Mouse (Mus musculus): ENCODE data around the gene 4931406P16Rik. TPM values are rescaled to one million over a fixed set of nuclear protein-coding genes. Genes with fewer than 3 reads are reported as not detected.
A peak's percentile ranks its signal among the peaks of the same experiment; 100 is the strongest.
"Not testable (repeated sequence)": the region's sequence is repeated elsewhere in the genome, so short reads cannot be mapped to it uniquely, and the experiment has no call there.

The 4931406P16Rik gene
- total RNA-seq, 2 experiments from 2014 or later: 85.5 to 89.9 TPM

DNA sequence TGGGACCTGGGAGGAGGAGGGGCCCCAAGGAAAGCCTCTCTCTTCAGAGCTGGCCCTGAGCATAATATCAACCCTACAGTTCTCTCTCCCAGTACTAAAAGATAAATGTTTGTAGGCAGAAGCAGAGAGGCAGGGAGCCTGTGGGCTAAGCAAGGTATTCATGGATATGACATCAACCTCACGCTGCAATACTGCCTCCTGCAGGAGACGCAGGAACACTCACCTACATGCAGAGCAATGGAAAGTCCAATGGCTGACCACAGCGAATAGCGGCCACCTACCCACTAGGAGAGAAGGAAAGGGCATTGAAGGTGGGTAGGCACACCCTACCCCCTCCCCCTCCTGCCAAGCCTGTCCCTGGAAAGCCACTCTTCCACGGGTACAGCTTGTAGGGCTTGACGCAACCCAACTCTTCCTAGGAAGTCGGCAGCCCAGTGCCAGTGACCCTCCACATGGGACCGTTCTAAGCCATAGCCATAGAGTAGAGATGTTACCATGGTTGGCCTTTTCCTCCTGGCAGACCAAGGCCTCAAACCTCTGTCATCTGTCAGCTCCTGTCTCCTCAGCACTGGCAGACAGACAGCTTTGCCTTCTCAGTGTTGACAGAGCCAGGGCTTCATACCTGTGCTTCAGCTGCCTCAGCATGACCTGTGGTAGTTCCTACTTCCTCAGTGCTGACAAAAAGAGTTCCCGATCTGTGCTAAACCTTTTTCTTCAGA, 105.2 kb downstream of the 4931406P16Rik start:
- no peak for DNase-seq

DNA sequence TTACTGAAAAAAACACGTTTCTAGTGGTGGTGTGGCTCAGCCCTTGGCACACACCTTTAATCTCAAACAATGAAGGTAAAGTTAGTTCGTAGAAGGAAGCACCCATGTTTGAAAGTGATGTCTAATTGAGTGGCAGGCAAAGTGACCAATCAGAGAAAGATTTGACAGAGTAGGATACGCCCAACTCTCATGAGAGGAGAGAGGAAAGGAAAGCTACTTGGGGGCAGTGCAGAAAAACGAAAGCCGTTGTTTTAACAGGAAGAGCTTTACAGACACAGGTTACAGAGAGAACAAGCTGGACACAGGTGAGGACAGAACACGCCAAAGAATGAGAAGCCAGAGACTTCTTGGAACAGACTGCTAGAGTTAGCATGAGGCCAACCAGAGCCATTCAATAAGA, 107.0 kb downstream of the 4931406P16Rik start:
- DNase-seq: no peak

DNA sequence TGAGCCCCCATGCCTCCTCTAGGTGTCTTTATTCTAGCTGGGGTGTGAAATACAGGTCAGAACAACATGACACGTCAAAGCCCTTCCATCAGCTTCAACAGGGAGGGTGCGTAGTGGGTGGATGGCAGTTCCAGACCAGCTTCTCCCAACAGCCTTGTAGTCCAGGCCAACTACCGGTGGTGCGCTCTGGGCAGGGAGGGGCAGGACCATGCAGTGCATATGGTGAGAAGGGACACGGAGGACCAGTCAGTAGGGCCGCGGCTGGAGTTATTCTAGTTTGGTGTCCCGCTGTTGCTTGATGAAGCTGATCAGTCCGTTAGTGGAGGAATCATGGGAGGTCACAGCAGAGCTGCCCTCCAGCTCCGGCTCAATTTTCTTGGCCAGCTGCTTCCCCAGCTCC, 111.2 kb downstream of the 4931406P16Rik start:
- DNase-seq: not testable (repeated sequence)

DNA sequence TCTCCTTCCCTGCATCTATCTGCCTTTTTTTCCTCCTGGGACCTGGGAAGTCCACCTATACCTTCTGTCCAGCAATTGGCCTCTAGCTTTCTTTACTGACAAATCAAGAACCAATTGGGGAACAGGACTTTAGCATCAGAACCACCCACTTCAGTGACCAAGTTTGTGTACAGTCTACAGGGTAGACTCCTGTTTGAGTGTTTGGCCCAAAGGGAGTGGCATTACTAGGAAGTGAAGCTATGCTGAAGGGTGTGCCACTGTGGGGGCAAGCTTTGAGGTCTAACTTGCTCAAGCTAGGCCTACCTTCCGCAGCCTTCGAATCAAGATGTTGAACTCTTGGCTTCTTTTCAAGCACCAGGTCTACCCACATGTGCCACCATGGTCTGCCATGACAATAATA, 112.5 kb downstream of the 4931406P16Rik start:
- no peak for DNase-seq

DNA sequence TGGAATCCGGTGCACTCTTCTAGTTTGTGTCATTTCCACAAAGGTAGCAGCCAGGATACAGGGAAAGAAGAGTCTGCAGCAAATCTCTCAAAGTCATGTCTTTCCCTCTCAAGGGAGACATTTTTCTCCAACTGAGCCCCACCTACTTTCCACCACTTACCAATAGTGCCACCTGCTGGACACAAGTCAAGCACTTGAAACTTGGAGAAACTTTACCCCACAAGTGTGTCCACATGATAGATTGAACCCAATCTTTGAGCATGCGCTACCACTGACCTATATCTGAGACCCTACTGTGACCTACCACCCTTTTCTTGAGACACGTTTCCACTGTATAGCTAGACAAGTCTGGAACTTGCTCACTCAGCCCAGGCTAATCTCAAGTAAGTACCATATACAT, 115.0 kb downstream of the 4931406P16Rik start:
- peak; percentile 45 for DNase-seq

DNA sequence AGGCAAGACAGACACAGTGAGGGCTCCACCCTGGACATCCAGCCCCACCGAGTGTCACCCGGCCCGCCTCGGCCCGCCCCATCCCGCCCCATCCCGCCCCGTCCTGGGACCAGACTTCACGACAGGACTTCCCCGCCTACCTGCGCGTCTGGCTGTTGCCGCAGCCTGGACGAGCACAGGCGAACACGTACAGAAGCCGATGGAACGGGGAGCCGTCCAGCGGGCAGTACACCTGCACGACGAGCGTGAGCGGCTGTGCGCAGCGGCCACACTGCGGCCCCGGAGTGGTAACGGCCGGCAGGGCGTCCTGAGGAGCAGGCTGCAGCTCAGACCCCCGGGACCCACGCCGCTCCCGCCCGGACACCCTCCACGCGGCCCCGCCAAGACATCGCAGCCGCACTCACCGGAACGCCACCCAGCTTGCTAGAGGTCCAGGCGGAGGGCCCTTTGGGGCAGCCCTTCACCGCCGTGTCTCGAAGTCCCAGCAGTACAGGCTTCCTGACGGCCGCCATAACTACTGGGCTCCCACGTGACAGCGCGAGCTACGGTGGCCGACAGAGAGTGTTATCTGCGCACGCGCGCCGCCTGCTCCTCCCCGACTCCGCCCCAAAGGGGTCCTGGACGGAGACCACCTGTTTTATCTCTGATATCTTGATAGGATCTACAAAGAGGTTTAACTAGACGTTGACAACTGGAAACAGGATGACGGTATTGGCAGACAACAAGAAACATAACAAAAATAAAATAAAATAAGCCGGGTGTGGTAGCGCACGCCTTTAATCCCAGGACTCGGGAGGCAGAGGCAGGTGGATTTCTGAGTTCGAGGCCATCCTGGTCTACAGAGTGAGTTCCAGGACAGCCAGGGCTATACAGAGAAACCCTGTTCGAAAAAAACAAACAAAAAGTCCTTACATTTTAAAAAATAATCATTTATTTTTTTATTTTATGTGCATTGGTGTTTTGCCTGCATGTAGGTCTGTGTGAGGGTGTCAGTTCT, 116.9 kb downstream of the 4931406P16Rik start, which contains the start of gene Pdcd2l:
Pdcd2l (minus strand) TSS at position 530 of the 997 bp plus-strand sequence.
- DNase-seq: peak; percentile 95

DNA sequence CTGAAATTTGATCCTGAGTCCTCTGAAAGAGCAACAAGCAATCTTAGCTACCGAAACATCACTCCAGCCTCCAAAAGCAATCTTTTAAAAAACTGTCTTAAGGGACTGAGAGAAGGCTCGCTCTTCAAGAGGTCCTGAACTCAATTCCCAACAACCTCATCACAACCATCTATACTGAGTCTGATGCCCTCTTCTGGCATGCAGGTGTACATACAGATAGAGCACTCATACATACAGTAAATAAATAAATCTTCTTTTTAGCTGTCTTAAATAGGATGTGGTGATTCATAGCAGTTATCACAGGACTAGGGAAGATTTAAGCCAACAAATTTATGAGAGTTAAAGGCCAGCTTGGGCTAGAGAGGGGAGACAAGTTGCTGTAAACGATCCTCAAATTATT, 117.7 kb downstream of the 4931406P16Rik start:
- no peak for DNase-seq

DNA sequence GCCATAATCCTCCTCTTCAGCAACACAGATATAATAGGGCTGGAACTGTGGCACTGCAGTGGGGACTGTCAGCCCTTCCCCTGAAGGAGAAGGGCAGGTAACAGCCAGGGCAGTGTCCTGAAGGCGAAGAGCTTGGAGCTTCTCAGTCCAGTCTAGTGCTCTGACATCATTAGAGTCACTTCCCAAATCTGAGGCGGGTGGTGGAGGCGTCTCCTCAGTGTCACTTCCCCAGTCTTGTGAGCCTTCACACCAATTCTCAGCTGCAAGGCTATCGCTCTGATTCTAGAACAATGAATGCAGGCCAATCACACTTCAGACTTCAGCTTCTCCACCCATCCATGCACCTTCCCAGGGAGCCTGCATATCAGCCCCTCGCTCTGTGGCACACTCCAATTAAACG, 120.5 kb downstream of the 4931406P16Rik start:
- DNase-seq: no peak

DNA sequence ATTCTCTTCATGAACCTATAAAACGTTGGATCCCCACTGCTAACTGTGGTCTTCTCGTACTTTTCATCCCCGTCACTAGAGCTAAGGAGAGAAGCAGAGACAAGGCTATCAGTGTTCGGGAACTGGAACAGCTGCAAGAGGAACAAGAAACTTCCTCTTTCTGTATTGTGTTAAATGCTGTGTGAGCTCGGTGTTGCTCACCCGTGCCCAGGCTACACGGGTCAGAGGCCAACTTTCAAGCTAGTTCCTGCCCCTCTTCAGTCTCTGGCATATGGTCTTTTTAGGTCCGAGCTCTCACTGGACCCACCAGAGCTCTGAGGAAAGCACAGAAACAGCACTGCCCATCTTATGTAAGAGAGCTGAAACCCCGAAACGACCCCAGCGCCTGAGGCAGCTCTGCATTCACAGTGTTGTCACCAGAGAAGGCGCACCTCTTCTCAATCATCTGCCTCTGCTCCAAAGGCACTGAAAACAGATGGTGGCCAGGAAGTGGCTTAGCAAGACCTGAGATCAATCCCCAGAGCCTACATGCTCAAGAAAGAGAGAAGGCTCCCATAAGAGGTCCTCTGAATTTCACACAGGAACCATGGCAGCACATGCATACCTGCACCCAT, 123.9 kb downstream of the 4931406P16Rik start:
- no peak for DNase-seq

Other genes starting within 250 kb of the 4931406P16Rik start
- gene Scgb1b30, start 218.1 kb downstream of the 4931406P16Rik start, total RNA-seq (2021): not detected
- gene Wtip, start 180.3 kb downstream of the 4931406P16Rik start, total RNA-seq (2021): 10 to 100 TPM; 32.0 to 34.8 TPM
- 10 to 100 TPM; 61.8 to 70.6 TPM for gene Uba2, start 144.0 kb downstream of the 4931406P16Rik start, total RNA-seq (2021)
- 10 to 100 TPM; 24.7 to 25.9 TPM for gene Pdcd2l, start 116.9 kb downstream of the 4931406P16Rik start, total RNA-seq (2021)
- gene Gpi1, start 83.2 kb downstream of the 4931406P16Rik start, total RNA-seq (2021): 100 to 1,000 TPM; 621 to 625 TPM
- gene Gm6096, start 62.5 kb downstream of the 4931406P16Rik start, total RNA-seq (2021): not detected
- 100 to 1,000 TPM; 102 to 103 TPM for gene Lsm14a, start 79.8 kb upstream of the 4931406P16Rik start, total RNA-seq (2021)

Data from heart, postnatal 4 days (tissue).